Mouse (Mus musculus) 3134 (cell line): Measurements from ENCODE around the gene Kcnk13.
"Not testable (repeated sequence)": the region's sequence is repeated elsewhere in the genome, so short reads cannot be mapped to it uniquely, and the experiment has no call there.

Experiments used
- DNase-seq: peaks from one replicate; pipeline ENCODE4 v3.0.0-alpha.2; 2011; ENCODE audit warnings: low spot score; ENCODE audit not compliant: insufficient read length; ENCODE audit errors: extremely low read depth

Gene Kcnk13

GRCm38 (mm10) chr12:99965203-99966115 is 1.2 kb downstream of the Kcnk13 start:
- DNase-seq, result no peak

- DNase-seq, result no peak
These were observed 1.9 kb downstream of the Kcnk13 start for GRCm38 (mm10) chr12:99966116-99966770.

GRCm38 (mm10) chr12:99966881-99967363 is 2.6 kb downstream of the Kcnk13 start:
- DNase-seq, result no peak

- DNase-seq, result no peak
These were observed 5.6 kb downstream of the Kcnk13 start for GRCm38 (mm10) chr12:99969906-99970305.

GRCm38 (mm10) chr12:99971205-99971894 is 7.1 kb downstream of the Kcnk13 start:
- DNase-seq, result not testable (repeated sequence)

- no peak for DNase-seq
These were observed 8.5 kb downstream of the Kcnk13 start for GRCm38 (mm10) chr12:99972825-99973224.

- DNase-seq, result no peak
These were observed 9.4 kb downstream of the Kcnk13 start for GRCm38 (mm10) chr12:99973659-99974058.

GRCm38 (mm10) chr12:99979541-99979940 is 15.2 kb downstream of the Kcnk13 start:
- DNase-seq, result no peak

- DNase-seq, result no peak
These were observed 22.5 kb downstream of the Kcnk13 start for GRCm38 (mm10) chr12:99986797-99987196.

- no peak for DNase-seq
These were observed 23.8 kb downstream of the Kcnk13 start for GRCm38 (mm10) chr12:99988144-99988543.

GRCm38 (mm10) chr12:99992362-99992862 is 28.1 kb downstream of the Kcnk13 start:
- DNase-seq, result no peak

- no peak for DNase-seq
These were observed 29.0 kb downstream of the Kcnk13 start for GRCm38 (mm10) chr12:99993146-99993890.

- no peak for DNase-seq
These were observed 31.7 kb downstream of the Kcnk13 start for GRCm38 (mm10) chr12:99995951-99996350.

- no peak for DNase-seq
These were observed 35.4 kb downstream of the Kcnk13 start for GRCm38 (mm10) chr12:99999726-100000125.

GRCm38 (mm10) chr12:100000381-100000780 is 36.1 kb downstream of the Kcnk13 start:
- DNase-seq, result no peak

GRCm38 (mm10) chr12:100001246-100001645 is 36.9 kb downstream of the Kcnk13 start:
- no peak for DNase-seq

- DNase-seq, result no peak
These were observed 37.6 kb downstream of the Kcnk13 start for GRCm38 (mm10) chr12:100001910-100002309.

- no peak for DNase-seq
These were observed 38.8 kb downstream of the Kcnk13 start for GRCm38 (mm10) chr12:100002914-100003587.

GRCm38 (mm10) chr12:100005285-100005684 is 41.0 kb downstream of the Kcnk13 start:
- no peak for DNase-seq

- DNase-seq, result no peak
These were observed 42.4 kb downstream of the Kcnk13 start for GRCm38 (mm10) chr12:100006681-100007080.
